Mouse (Mus musculus): ENCODE results near the gene Mrps34. TPM values are rescaled to one million over a fixed set of nuclear protein-coding genes. Genes with fewer than 3 reads are reported as not detected.
A peak's percentile ranks its signal among the peaks of the same experiment; 100 is the strongest.

Gene Mrps34
- 84.7 and 85.6 TPM in 2 replicates for polyA plus RNA-seq (2014; fragmentation: Nextera tagmentation; extraction: Ambion mirVana)

DNA sequence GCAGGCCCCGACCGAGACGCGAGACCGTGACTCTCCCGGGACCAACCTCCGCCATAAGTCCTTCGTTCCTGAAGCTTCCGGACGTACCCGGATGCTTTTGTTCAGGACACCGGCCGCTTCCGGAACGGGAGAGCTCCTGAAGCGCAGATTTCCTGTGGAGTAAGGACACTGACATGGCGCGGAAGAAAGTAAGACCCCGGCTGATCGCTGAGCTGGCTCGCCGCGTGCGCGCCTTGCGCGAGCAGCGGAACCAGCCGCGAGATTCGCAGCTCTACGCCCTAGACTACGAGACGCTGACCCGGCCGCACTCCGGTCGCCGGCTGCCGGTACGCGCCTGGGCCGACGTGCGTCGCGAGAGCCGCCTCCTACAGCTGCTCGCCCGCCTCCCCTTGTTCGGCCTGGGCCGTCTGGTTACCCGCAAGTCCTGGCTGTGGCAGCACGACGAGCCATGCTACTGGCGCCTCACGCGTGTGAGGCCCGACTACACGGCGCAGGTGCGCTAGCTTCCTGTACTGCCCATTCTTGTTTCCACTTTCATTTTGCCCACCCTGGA is at the start of gene Mrps34, which contains the start of gene Eme2:
Mrps34 (plus strand) TSS at position 122 of the 553 bp plus-strand sequence.
Eme2 (minus strand) TSS at position 93 of the 553 bp plus-strand sequence.
- H3K4me2 ChIP-seq (replicated peaks; ENCODE audit: low read depth, low read length) = peak within 1 kb of the TSS; percentile 99
- no peaks in the 10 kb centered on the region for H3K27me3 ChIP-seq (ENCODE audit: control insufficient read depth, insufficient read depth, low read length)
- H3K4me1 ChIP-seq (ENCODE audit: control insufficient read depth, insufficient read depth, low read length) = peaks cover 15% of the 10 kb centered on the region
- peak; percentile 60 for ATAC-seq (ENCODE audit: insufficient number of reproducible peaks, insufficient read depth, low FRiP score, low read depth)
- peak within 1 kb of the TSS; percentile 91 for H3K4me3 ChIP-seq (ENCODE audit: low read depth, low read length)
- H3K27ac ChIP-seq (ENCODE audit: low read length) = peak within 1 kb of the TSS; percentile 78
- under 1% methylated on average over 62 of the region's 62 CpGs for WGBS
- H3K9ac ChIP-seq (replicated peaks; ENCODE audit: low read depth, low read length) = peak within 1 kb of the TSS; percentile 81
- peaks cover 59% of the 10 kb centered on the region for H3K36me3 ChIP-seq (ENCODE audit: control insufficient read depth, insufficient read depth, low read length)
- no peaks in the 10 kb centered on the region for H3K9me3 ChIP-seq (ENCODE audit: control insufficient read depth, low read depth, low read length)

DNA sequence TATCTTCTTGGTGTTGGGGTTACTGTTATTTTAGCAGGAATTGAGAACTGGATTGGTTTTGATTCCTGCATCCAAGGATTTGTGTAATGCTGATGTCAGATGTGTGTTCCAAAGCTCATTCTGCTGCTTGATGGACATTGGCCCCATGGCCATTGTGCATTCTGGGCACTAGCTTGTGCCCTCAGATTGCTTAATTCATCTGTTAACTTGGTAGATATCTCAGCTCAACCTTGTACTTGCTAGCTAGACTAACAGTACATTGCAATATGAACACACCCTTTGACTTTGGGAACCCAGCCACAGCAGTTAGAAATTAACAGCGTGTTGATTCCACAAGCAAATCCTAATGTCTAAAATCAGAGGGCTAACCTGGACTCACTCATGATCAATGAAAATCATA is 47.5 kb upstream of the Mrps34 start:
- H3K36me3 ChIP-seq (ENCODE audit: control insufficient read depth, insufficient read depth, low read length) = no peaks in the 10 kb centered on the region
- no peak for ATAC-seq (ENCODE audit: insufficient number of reproducible peaks, insufficient read depth, low FRiP score, low read depth)
- WGBS = 90% methylated on average over 1 of the region's 1 CpGs
- H3K9me3 ChIP-seq (ENCODE audit: control insufficient read depth, low read depth, low read length) = no peaks in the 10 kb centered on the region
- no peaks in the 10 kb centered on the region for H3K27me3 ChIP-seq (ENCODE audit: control insufficient read depth, insufficient read depth, low read length)
- H3K27ac ChIP-seq (ENCODE audit: low read length) = no peak overlapping the region
- no peak overlapping the region for H3K9ac ChIP-seq (replicated peaks; ENCODE audit: low read depth, low read length)
- no peak overlapping the region for H3K4me3 ChIP-seq (ENCODE audit: low read depth, low read length)
- H3K4me2 ChIP-seq (replicated peaks; ENCODE audit: low read depth, low read length) = no peak overlapping the region
- peaks cover 6% of the 10 kb centered on the region; the same call in 1 of the 2 replicates for H3K4me1 ChIP-seq (ENCODE audit: control insufficient read depth, insufficient read depth, low read length)

DNA sequence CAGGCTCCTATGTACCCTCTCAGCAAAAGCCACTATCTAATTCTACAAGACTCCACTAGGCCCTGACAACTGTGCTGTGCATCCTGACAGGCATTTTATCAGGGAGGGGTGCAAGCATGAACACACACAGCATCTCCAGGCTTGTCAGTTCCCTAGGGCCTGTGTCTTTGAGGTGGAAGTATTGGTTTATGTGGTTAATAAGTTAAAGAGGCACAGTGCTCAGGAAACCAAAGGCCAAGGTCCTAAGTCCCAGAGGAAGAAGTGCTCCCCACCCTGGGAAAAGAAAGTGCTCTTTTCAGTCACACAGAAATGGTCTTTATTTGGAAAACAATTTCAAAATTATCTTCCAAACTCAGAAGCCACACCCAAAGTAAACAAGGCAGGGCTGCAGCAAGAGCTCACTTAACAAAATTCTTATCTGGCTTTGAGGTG is 46.3 kb upstream of the Mrps34 start:
- Histone ChIP-seq H3K27ac (ENCODE audit: low read length) (no peak overlapping the region), H3K4me2 (replicated peaks; ENCODE audit: low read depth, low read length) (peak overlapping the region; percentile 67), H3K9ac (replicated peaks; ENCODE audit: low read depth, low read length) (no peak overlapping the region), H3K4me3 (ENCODE audit: low read depth, low read length) (peak overlapping the region; percentile 63; the same call in 1 of the 2 replicates), H3K27me3 (ENCODE audit: control insufficient read depth, insufficient read depth, low read length) (no peaks in the 10 kb centered on the region), H3K9me3 (ENCODE audit: control insufficient read depth, low read depth, low read length) (no peaks in the 10 kb centered on the region), H3K36me3 (ENCODE audit: control insufficient read depth, insufficient read depth, low read length) (no peaks in the 10 kb centered on the region), H3K4me1 (ENCODE audit: control insufficient read depth, insufficient read depth, low read length) (peaks cover 6% of the 10 kb centered on the region; the same call in 1 of the 2 replicates)
- ATAC-seq (ENCODE audit: insufficient number of reproducible peaks, insufficient read depth, low FRiP score, low read depth) = no peak

DNA sequence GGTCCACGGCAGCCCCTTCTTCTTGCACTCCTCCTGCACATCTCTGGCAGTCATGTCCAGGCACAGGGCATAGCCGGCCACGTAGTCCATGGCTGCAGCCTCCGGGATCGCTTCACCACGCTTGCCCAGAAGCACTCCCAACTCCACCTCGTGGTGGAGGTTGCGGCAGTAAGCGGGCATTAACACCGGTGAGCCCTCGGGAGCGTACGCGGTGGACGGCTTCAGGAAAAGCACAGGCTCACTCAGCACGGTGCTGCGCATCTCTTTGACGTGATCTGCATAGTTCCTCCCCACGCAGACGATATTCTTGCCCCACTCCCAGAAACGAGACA is 45.2 kb upstream of the Mrps34 start:
- Histone ChIP-seq H3K27me3 (ENCODE audit: control insufficient read depth, insufficient read depth, low read length) (no peaks in the 10 kb centered on the region), H3K9me3 (ENCODE audit: control insufficient read depth, low read depth, low read length) (no peaks in the 10 kb centered on the region), H3K4me2 (replicated peaks; ENCODE audit: low read depth, low read length) (peak overlapping the region; percentile 67), H3K4me3 (ENCODE audit: low read depth, low read length) (peak overlapping the region; percentile 63), H3K9ac (replicated peaks; ENCODE audit: low read depth, low read length) (peak overlapping the region; percentile 45), H3K36me3 (ENCODE audit: control insufficient read depth, insufficient read depth, low read length) (peaks cover 3% of the 10 kb centered on the region; the same call in 1 of the 2 replicates), H3K27ac (ENCODE audit: low read length) (peak overlapping the region; percentile 88), H3K4me1 (ENCODE audit: control insufficient read depth, insufficient read depth, low read length) (peaks cover 6% of the 10 kb centered on the region; the same call in 1 of the 2 replicates)
- peak; percentile 66 for ATAC-seq (ENCODE audit: insufficient number of reproducible peaks, insufficient read depth, low FRiP score, low read depth)
- under 1% methylated on average over 21 of the region's 21 CpGs for WGBS

DNA sequence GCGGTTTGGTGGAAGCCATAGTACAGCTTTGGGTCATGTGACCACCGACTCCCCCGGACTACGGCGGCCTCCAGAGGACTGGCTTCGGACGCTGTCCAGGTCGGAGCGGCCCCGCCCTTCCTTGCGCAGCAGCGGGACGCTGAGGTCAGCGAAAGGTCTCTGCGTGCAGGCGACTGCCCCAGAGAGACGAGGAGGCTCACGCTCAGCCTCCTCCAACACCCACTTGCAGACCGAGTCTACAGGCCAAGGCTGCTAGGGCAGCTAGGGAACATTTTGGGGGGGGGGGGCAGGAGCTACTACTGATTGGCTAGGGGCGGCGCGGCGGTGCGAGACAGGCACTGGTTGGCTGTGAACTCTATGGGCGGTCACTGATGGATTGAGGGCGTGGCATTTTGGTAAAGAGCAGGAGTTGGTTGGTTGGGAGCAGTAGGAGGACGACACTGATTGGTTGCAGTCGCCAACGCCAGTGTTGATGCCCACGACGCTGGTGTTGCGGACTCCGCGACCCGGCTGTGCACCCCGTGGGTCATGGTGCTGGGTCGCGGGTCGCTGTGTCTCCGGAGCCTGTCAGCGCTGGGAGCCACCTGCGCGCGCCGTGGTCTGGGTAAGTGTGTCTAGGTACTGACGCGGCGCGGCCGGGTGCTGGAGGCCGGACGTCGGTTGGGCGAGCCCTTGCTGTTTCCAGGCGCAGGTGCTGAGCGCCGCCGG is 44.7 kb upstream of the Mrps34 start, which contains the start of gene Fahd1:
Fahd1 (minus strand) TSS at position 300 of the 708 bp plus-strand sequence.
- Histone ChIP-seq H3K9ac (replicated peaks; ENCODE audit: low read depth, low read length) (peak within 1 kb of the TSS; percentile 45), H3K9me3 (ENCODE audit: control insufficient read depth, low read depth, low read length) (no peaks in the 10 kb centered on the region), H3K4me1 (ENCODE audit: control insufficient read depth, insufficient read depth, low read length) (peaks cover 6% of the 10 kb centered on the region; the same call in 1 of the 2 replicates), H3K27ac (ENCODE audit: low read length) (peak within 1 kb of the TSS; percentile 88), H3K4me2 (replicated peaks; ENCODE audit: low read depth, low read length) (peak within 1 kb of the TSS; percentile 73), H3K27me3 (ENCODE audit: control insufficient read depth, insufficient read depth, low read length) (no peaks in the 10 kb centered on the region), H3K4me3 (ENCODE audit: low read depth, low read length) (peak within 1 kb of the TSS; percentile 63), H3K36me3 (ENCODE audit: control insufficient read depth, insufficient read depth, low read length) (peaks cover 5% of the 10 kb centered on the region; the same call in 1 of the 2 replicates)
- ATAC-seq (ENCODE audit: insufficient number of reproducible peaks, insufficient read depth, low FRiP score, low read depth) = peak; percentile 100
- under 1% methylated on average over 58 of the region's 58 CpGs for WGBS

DNA sequence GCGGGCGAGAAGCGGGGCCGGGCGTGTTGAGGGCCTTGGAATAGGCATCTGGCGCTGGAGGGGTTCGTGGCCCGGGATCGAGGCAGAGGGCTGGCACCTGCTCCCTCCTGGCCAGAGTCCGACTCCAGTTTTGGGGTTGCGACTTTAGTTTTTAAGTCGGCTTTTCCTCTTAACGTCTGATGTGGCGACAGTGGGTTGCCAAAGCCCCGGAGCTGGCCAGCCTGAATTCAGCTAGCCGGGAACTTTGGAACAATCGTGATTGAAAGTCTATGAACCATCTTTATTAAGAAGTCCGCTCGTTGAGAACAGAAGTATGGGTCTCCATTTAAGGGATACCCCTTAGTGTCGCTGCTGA is 44.2 kb upstream of the Mrps34 start:
- H3K4me3 ChIP-seq (ENCODE audit: low read depth, low read length) = peak overlapping the region; percentile 63
- peak overlapping the region; percentile 73 for H3K4me2 ChIP-seq (replicated peaks; ENCODE audit: low read depth, low read length)
- H3K27me3 ChIP-seq (ENCODE audit: control insufficient read depth, insufficient read depth, low read length) = no peaks in the 10 kb centered on the region
- ATAC-seq (ENCODE audit: insufficient number of reproducible peaks, insufficient read depth, low FRiP score, low read depth) = no peak
- H3K27ac ChIP-seq (ENCODE audit: low read length) = no peak overlapping the region
- no peaks in the 10 kb centered on the region for H3K9me3 ChIP-seq (ENCODE audit: control insufficient read depth, low read depth, low read length)
- H3K4me1 ChIP-seq (ENCODE audit: control insufficient read depth, insufficient read depth, low read length) = peaks cover 6% of the 10 kb centered on the region; the same call in 1 of the 2 replicates
- H3K36me3 ChIP-seq (ENCODE audit: control insufficient read depth, insufficient read depth, low read length) = peaks cover 8% of the 10 kb centered on the region; the same call in 1 of the 2 replicates
- H3K9ac ChIP-seq (replicated peaks; ENCODE audit: low read depth, low read length) = peak overlapping the region; percentile 33; the same call in 1 of the 2 replicates
- 2% methylated on average over 20 of the region's 20 CpGs for WGBS

DNA sequence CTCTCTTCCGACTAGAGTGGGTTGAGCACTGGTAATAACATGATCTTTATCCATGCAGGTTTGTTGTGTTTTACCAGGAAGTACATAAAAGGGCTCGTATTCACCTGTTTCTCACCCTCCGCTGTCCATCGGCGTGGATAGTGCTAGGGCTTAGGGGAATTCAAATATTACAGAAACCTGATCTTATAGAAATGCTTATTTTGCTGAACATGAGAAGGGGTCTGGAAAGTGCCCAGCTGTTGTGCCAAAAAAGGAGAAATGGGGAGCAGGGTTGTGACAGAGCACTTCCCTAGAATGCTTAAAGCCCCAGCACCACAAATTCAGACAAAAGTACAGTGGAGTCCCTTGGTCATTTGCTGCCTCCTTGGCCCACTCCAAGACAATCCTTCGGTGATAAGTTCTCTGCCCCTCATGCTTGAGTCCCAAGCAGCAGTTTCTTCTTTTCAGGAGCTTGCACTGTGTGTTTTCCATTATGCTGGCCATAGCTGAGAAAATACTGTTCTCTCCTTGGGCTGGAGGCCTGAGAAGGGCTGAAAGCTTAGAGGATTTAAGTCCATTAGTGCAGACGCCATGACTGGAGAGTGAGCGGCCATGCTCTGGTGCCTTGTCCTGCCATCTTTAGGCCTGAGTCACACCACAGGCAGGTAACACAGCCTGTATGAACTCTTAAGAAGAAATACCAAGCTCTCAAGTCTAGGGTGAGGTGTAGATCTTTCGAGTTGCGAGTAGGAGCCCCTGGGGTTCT is 43.4 kb upstream of the Mrps34 start:
- no peaks in the 10 kb centered on the region for H3K9me3 ChIP-seq (ENCODE audit: control insufficient read depth, low read depth, low read length)
- H3K9ac ChIP-seq (replicated peaks; ENCODE audit: low read depth, low read length) = no peak overlapping the region
- H3K27me3 ChIP-seq (ENCODE audit: control insufficient read depth, insufficient read depth, low read length) = no peaks in the 10 kb centered on the region
- H3K36me3 ChIP-seq (ENCODE audit: control insufficient read depth, insufficient read depth, low read length) = peaks cover 8% of the 10 kb centered on the region; the same call in 1 of the 2 replicates
- WGBS = 77% methylated on average over 10 of the region's 10 CpGs
- peaks cover 6% of the 10 kb centered on the region; the same call in 1 of the 2 replicates for H3K4me1 ChIP-seq (ENCODE audit: control insufficient read depth, insufficient read depth, low read length)
- H3K4me2 ChIP-seq (replicated peaks; ENCODE audit: low read depth, low read length) = peak overlapping the region; percentile 73
- peak overlapping the region; percentile 63 for H3K4me3 ChIP-seq (ENCODE audit: low read depth, low read length)
- ATAC-seq (ENCODE audit: insufficient number of reproducible peaks, insufficient read depth, low FRiP score, low read depth) = no peak
- no peak overlapping the region for H3K27ac ChIP-seq (ENCODE audit: low read length)

DNA sequence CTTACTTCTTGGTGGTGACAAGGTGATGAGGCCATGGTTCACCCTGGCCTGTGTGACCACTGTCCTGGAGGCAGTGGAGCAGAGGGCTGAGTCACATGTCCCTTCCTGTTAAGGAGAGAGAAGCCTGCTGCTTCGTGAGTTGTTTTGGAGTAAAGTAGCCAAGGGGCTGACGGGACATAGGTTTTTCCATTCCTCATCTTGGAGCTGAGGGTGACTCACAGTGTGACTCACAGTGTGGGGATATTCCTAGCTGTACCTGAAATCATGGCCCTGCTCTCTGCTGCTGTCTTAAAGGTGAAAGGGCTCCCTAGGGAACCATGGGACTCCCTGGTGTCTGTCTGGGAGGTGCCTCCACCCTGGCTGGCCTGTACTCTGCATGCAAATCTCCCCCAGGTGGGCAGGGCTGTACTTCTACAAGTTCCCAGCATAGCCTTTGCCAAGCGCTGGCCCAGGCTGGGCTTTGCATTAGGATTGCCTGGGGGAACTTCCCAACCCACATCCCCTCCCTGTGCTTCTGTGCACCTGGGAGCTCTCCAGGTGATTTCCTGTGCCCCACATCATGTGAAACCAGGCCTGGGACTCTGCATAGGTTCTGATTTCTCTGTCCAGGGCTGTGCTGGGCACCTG is 39.0 kb upstream of the Mrps34 start:
- Histone ChIP-seq H3K36me3 (ENCODE audit: control insufficient read depth, insufficient read depth, low read length) (peaks cover 10% of the 10 kb centered on the region; the same call in 1 of the 2 replicates), H3K4me1 (ENCODE audit: control insufficient read depth, insufficient read depth, low read length) (no peaks in the 10 kb centered on the region), H3K27me3 (ENCODE audit: control insufficient read depth, insufficient read depth, low read length) (no peaks in the 10 kb centered on the region), H3K4me2 (replicated peaks; ENCODE audit: low read depth, low read length) (no peak overlapping the region), H3K9me3 (ENCODE audit: control insufficient read depth, low read depth, low read length) (no peaks in the 10 kb centered on the region), H3K9ac (replicated peaks; ENCODE audit: low read depth, low read length) (no peak overlapping the region), H3K4me3 (ENCODE audit: low read depth, low read length) (no peak overlapping the region), H3K27ac (ENCODE audit: low read length) (no peak overlapping the region)
- ATAC-seq (ENCODE audit: insufficient number of reproducible peaks, insufficient read depth, low FRiP score, low read depth) = no peak
- WGBS = 87% methylated on average over 3 of the region's 3 CpGs

Data from stomach, embryonic 14.5 days (tissue).